Mouse (Mus musculus) skeletal muscle tissue, adult 2 months (tissue): ENCODE results near the gene Gm28047.

Experiments used
- DNase-seq: peaks from one replicate; pipeline ENCODE4 v3.0.0-alpha.2; 2012; ENCODE audit warnings: low read depth, low spot score

Gene Gm28047

DNA sequence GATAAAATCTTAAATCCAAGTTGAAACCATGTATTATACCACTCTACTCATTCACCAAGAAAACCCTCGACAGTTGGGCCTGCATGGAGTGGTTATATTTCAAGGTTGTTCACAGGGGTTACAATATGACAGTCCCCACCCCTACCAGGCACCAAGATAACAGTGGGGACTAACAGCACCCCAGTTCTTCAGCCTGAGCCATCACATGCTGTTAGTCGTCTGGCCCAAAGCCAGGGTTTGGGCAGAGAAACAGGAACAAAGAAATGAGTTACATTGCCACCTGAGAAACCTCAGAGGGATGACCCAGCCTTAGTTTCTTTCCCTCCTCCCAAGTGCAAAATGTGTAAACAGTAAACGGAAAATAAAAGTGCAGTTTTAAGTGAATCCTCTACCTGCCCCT is 125.5 kb downstream of the Gm28047 start:
- DNase-seq, result no peak

DNA sequence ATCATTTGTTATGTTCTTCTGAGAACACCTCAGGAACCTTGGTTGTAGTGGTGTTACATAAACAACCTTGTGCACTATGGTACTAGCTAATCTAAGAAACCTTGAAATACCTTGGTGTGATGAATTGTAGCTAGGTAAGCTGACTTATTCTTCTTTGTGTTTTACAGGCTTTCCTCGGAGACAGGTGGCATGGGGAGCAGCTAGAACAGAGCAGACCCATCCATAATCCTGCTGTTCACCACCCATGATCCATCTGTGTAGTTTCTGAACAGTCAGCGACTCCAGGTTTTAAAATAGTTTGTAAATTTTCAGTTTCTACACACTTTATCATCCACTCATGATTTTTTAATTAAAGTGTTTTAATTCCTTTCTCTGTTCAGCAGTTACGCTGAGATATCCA is 126.5 kb downstream of the Gm28047 start:
- no peak for DNase-seq

DNA sequence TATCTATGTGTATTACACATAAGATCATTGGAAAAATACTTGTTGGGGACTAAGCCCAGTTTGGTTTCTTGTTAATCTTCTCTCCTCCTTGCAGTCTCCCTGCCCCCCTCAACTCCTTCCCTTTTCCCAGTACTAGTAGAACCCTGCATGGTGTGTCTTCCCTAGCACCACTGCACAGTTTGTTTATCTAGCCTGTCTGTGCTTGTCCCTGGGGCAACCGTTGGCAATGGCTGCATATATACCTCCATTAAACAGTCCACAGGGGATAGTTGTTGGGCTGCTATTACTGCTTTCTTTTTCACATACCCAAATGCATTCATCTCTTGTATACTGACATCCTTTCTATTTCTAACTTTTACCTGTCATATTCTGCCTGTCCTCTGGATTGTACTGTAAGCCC is 137.2 kb downstream of the Gm28047 start:
- no peak for DNase-seq

DNA sequence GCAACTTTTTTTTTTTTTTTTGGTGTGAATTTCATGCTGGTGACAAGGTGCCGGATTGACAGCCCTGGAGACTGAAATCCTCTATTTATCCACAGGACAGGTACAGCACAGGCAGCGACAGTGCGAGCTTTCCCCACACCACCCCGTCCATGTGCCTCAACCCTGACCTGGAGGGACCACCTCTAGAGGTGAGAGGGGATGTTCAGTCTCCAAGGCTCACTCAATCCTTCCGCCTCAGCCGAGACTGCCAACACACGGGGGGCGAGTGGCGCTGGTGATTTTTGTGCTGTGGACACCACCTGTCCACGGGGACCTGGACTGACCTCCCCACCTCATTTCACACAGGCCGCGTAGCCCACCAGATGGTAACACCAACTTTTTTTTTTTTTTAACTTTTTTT is 139.0 kb downstream of the Gm28047 start:
- DNase-seq, result no peak

DNA sequence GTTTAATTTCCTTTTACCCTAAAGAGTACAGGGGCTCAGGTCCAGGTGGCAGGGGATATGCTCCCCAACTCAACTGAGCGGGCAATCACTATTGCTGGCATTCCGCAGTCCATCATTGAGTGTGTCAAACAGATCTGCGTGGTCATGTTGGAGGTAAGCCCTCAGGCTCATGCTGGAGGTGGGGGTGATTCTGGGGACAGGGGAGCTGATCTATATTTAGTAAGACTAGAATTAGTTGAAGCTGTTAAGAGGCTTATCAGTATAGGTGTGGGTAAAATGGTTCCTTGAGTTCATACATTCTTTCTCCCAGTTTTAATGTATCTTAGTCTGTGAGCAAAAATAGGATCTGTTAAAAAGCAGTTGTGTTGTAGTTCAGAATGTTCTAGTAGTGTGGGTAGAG is 141.7 kb downstream of the Gm28047 start:
- no peak for DNase-seq

DNA sequence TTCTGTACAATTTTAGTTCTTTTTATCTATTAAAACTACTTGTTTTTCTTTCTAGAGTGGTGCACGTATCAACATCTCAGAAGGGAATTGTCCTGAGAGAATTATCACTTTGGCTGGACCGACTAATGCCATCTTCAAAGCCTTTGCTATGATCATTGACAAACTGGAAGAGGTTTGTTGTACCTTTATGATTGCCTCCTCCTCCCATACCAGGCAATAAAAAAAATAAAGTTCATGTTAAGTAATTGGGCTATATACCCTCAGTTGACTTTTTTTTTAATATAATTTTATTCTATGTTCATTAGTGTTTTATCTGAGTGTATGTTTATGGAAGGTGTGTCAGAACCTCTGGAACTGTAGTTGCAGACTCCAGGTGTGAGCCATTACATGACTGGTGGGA is 150.3 kb downstream of the Gm28047 start:
- no peak for DNase-seq
